Mouse (Mus musculus) gastrocnemius, adult 2 months (tissue): Measurements from ENCODE around the gene Adam1a. TPM values are rescaled to one million over a fixed set of nuclear protein-coding genes. Genes with fewer than 3 reads are reported as not detected.
A peak's percentile ranks its signal among the peaks of the same experiment; 100 is the strongest.

Experiments used
- DNase-seq: peaks from one replicate; pipeline ENCODE4 v3.0.0; 2022
- H3K27ac ChIP-seq: fragments of 200-600 bp; 2 replicates; pipeline ENCODE4 v1.8.1; 2022; ENCODE audit warnings: mild to moderate bottlenecking
- H3K4me3 ChIP-seq: fragments of 200-600 bp; 2 replicates; pipeline ENCODE4 v1.8.1; 2022; ENCODE audit warnings: mild to moderate bottlenecking, moderate library complexity
- CTCF ChIP-seq: fragments of 200-600 bp; IDR thresholded peaks from 2 replicates; pipeline ENCODE4 v1.8.1; 2022; ENCODE audit warnings: antibody characterized with exemption, mild to moderate bottlenecking, moderate library complexity
- intact Hi-C: fragments of 180-260 bp; cut with DNase I; formaldehyde crosslinking; loops from one replicate; pipeline ENCODE4 v1.15.1; 2025
- long read RNA-seq, 2 experiments: library from polyadenylated mRNA; stranded (forward); transcript quantifications; one replicate each; pipeline ENCODE4 v2.0.0; 2021
- total RNA-seq, 2 experiments: library from RNA; stranded (reverse); gene quantifications; 2 replicates each; pipeline ENCODE4 v1.2.3; 2021

Gene Adam1a
- 1 to 10 TPM; 2.0 to 3.0 TPM for total RNA-seq
- long read RNA-seq, experiment 1, partial matches to known transcripts = 0 of 3 reads
- long read RNA-seq, experiment 1, other reads (novel, unspliced or antisense) = 3 of 3 reads
- long read RNA-seq, experiment 2, partial matches to known transcripts = 1 of 4 reads
- long read RNA-seq, experiment 2, other reads (novel, unspliced or antisense) = 3 of 4 reads

DNA sequence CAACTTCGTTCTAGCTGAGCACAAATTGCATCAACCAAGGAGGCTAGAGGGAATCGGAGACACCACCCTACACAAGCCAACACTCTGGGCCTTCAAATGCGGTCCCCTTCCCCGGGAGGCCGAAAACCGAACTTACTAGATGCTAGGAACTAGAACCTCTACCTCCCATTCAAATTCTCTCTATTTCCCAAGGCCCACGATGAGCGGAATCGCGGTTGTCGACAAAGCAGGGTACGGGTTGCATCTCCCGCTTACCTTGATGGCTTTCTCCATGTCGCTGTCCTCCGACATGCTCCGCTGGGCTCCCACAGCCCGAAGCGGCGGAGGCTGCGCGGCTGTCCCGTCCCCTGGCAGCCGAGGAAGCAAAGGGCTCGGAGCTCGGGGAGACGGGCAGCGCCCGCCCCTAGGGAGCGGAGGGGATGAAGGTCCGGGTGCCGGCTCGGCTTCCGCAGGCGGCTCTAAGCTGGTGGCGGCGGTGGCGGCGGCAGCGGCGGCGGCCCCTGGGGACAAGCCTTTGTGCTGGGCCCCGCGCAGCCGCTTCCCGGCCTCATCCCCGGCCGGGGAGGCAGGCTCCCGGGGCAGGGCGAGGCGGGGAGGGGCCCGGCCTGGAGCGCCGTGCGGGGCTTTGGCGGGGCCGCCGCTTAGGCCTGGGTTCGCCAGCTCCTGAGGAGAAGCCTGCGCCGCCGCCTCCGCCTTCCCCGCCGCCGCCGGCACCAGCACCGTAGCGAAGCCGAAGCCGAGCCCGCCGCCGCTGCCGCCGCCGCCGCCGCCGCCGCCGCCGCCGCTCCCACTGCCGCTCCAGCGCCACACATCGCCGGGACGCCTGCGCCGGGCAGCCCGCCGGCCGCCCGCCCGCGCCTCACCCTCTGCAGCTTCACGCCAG is at the start of gene Adam1a, which contains the start of gene Gm42878:
Adam1a (minus strand) TSS at position 573 of the 883 bp plus-strand sequence.
Gm42878 (minus strand) TSS at position 573 of the 883 bp plus-strand sequence.
- H3K27ac ChIP-seq = peak within 1 kb of the TSS; percentile 99
- peak within 1 kb of the TSS; percentile 99 for H3K4me3 ChIP-seq
- intact Hi-C loops = loop anchor here (5.0 kb wide), 1 partner anchor 57 kb away; no protein-coding TSS in a partner anchor
- TF ChIP-seq CTCF = no peak
- DNase-seq = peak; percentile 67

DNA sequence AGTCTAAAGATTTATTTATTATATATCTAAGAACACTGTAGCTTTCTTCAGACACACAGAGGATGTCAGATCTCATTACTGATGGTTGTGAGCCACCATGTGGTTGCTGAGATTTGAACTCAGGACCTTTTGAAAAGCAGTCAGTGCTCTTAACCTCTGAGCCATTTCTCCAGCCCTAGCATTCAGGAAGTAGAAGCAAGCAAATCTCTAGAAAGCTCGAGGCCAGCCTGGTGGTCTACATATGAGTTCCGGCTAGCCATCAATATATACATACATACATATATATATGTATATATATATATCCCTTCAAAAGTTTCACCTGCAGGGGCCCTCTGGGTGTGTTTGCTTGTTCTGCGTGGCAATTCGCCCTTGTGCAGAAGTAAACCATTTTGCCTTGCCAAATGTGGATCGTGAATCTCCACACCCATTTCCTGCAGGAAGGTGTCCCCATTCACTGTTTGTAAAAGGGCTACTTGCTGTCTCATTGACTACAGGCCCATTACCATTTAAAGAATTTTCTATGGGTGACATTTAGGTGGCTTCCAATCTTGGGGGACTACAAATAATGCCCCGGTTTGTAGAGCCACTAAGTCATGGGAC is 49.5 kb upstream of the Adam1a start:
- TF ChIP-seq CTCF = no peak
- intact Hi-C loops = no loop called here
- H3K4me3 ChIP-seq = no peak overlapping the region
- no peak for DNase-seq
- H3K27ac ChIP-seq = peak overlapping the region; percentile 92

DNA sequence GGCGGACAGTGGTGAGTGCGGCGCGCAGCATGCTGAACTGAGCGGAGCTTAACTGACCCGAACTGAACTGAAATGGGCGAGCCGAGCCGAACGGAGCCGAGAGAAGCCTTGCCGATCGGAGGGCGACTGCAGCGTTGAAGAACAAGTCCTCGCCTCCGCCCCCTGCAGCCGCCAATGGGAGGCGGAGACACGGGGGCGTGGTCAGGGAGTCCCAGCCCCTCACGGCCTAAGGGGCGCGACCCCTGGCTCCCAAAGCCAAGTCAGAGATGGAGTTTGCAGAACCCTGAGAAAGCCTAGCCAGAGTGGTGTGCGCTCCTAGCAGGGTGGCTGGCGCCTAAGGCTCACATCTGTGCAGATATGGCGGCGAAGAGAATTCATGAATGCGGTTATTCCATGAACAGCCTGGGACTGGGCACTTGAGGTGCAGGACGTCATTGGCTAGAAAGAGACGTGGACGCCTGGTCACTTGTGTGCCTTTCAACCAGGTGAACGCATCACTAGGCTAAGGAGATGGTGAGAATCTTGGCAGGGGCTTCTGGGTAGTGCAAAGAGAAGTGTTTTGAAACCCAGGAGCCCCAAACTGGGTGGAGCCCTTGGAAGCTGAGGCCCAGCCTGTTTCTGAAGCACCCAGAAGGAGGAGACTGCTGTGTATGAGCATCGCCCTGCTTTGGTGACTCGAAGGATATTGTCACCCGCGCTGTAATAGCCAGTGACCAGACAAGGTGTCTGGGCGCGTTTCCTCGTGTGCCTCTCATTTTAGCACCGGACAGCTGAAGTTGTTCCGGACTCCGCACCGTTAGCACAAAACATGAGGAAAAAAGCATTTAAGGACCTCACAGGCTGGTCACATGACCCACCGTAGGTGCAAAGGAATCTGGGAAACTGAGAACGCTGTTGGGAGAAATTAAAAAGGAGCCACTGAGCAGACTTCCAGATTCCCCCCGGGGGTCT is 48.4 kb upstream of the Adam1a start, which contains the start of gene Aldh2:
Aldh2 (minus strand) TSS at position 374 of the 951 bp plus-strand sequence.
- intact Hi-C loops = no loop called here
- peak; percentile 36 for TF ChIP-seq CTCF
- peak within 1 kb of the TSS; percentile 98 for H3K4me3 ChIP-seq
- DNase-seq = peak; percentile 94
- peak within 1 kb of the TSS; percentile 92 for H3K27ac ChIP-seq

DNA sequence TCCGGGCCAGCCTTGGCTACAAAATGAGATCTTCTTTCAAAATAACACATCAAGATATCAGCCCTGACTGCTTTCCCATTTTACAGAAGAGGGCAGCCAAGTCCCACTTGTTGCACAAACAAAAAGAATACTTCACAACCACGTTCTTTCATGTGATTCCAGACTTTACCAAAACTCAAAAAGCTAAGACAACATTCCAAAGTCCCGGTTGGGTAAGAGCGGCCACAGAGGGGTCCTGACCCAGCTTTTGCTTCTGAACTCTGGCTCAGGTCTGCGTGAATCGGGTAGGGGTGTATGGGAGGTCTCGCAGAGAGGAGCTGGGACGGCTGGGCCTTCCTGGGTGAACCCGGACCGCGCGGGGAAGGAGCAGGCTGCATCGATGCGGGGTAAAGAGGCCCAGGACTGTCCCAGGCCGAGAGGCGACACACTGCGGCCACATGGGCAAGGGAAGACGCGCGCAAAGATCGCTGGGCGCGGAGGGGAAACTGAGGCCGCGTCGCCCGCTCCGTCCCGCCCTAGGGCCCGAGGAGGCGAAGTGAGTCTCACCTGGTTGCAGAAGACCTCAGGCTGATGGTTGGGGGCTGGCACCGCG is 47.6 kb upstream of the Adam1a start:
- Histone ChIP-seq H3K27ac (peak overlapping the region; percentile 92), H3K4me3 (peak overlapping the region; percentile 98)
- no peak for DNase-seq
- intact Hi-C loops = no loop called here
- TF ChIP-seq CTCF = no peak

DNA sequence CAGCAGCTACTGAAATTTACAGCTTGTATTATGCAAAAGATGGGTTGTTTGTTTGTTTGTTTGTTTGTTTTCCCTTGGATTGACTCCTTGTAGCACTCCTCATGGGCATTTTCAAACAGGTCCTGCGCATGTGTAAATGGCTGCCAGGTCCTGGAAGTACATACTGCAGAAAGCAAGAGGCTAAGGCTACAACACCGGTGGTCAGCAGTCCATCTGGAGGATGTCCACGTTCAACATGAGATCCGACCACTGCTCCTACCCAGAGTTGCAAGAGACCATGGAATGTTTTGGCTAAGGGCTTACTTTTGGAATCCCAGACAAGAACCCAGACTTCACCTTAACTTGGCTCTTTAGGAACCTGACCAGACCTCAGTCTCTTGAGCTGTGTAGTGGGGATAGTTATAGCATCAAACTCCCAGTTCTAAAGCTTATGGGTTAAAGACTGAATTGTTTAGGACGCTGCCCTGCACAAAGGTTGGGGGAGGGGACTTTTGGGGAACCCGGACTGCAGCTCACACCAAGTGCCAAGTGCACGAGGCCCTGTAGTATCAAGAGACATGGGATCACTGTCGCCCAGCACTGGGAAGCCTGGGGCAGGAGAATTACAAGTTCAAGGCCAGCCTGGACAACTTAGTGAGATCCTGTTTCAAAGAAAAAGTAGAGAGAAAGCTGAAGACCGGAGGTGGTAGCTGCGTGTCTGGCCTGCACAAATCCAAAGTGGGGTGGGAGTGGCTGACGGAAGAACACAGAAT is 47.0 kb upstream of the Adam1a start:
- intact Hi-C loops = no loop called here
- TF ChIP-seq CTCF = no peak

DNA sequence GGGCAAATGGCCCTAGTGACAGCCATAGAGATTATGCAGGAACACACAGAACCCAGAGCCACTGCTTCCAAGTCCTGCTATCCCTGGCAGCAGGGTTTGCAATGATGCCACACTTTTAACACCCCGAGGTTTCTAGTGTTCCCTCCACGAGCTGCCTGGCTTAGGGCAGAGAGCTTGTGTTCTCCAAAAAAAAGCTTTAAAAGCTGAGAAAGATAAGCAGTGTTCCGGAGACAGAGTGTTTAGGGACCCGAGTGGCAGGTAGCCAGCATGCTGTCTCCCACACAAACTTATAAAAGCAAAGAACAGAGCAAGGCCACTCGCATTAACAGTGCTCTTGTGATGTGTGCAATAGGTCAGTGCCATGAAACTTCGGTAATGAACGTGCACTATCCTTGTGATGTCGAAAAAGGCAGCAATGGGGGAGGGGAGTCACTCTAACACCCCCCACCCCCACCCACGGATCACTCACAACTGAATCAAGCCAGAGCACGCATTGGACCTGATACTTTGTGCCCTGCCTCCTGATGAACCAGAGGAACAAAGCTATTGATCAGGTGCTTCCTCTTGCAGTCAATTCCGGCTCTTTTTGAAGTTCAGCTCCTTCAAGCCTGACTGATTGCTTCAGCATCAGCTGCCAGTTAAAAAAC is 46.3 kb upstream of the Adam1a start:
- Histone ChIP-seq H3K27ac (peak overlapping the region; percentile 92), H3K4me3 (peak overlapping the region; percentile 98)
- no peak for TF ChIP-seq CTCF
- intact Hi-C loops = no loop called here
- DNase-seq = no peak

More for the DNA sequence above, 47.0 kb upstream of the Adam1a start:
- peak overlapping the region; percentile 92 for H3K27ac ChIP-seq
- H3K4me3 ChIP-seq = peak overlapping the region; percentile 98
- no peak for DNase-seq

DNA sequence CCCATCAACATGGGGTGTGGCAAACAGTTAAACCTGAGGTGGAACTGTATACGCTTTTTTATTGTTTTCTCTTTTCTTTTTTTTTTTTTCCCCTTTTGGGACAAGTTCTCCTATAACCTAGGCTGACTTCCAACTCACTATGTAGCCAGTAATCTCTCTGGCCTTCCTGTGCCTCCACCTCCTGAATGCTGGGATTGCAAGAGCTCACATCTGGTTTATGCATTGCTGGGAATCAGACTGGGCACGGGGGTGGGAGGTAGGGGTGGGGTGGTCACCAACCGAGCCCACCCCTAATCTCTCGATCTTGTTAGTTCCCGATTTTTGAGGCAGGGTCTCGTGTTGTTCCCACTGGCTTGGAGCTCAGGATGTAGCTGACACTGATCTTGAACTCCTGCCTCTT is 44.6 kb upstream of the Adam1a start:
- Histone ChIP-seq H3K27ac (peak overlapping the region; percentile 40; the same call in 1 of the 2 replicates), H3K4me3 (no peak overlapping the region)
- TF ChIP-seq CTCF = no peak
- no peak for DNase-seq
- intact Hi-C loops = no loop called here

- no peak for TF ChIP-seq CTCF
- peak overlapping the region; percentile 34 for H3K4me3 ChIP-seq
- H3K27ac ChIP-seq = peak overlapping the region; percentile 90
- DNase-seq = peak; percentile 59
- intact Hi-C loops = no loop called here
Measured at GRCm38 (mm10) chr5:121586400-121587039, 41.2 kb upstream of the Adam1a start.

DNA sequence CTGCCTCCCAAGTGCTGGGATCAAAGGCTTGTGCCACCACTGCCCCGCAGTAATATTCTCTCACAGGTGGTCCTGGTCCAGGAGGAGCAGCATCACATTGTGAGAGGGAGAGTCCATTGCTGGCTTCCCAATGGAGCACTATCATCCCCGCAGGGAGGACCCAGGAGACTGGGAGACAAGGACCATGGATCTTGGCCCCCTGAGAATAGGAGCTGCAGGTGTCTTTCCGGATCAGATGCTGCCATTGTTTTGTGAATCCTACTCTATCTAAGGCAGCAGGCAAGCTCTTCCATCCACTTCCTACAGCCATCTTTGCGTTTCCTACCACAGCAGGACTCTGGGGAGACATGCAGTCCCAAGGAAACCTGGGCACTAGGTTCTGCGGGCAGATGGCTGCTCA is 40.4 kb upstream of the Adam1a start:
- TF ChIP-seq CTCF = no peak
- DNase-seq = no peak
- intact Hi-C loops = loop anchor here (2.0 kb wide), 1 partner anchor 17 kb away; no protein-coding TSS in a partner anchor
- H3K4me3 ChIP-seq = no peak overlapping the region
- H3K27ac ChIP-seq = peak overlapping the region; percentile 90

- Histone ChIP-seq H3K4me3 (no peak overlapping the region), H3K27ac (peak overlapping the region; percentile 90)
- DNase-seq = no peak
- intact Hi-C loops = loop anchor here (2.0 kb wide), 1 partner anchor 18 kb away; no protein-coding TSS in a partner anchor
- no peak for TF ChIP-seq CTCF
Measured at GRCm38 (mm10) chr5:121585005-121585404, 39.7 kb upstream of the Adam1a start.
